Mouse (Mus musculus) cerebellum, adult 9-11 months (tissue): ENCODE results near the gene Mapk8ip2.
"Not testable (repeated sequence)": the region's sequence is repeated elsewhere in the genome, so short reads cannot be mapped to it uniquely, and the experiment has no call there.

ENCODE experiments used
- DNase-seq: peaks from one replicate; pipeline ENCODE4 v3.0.0; 2022

Mapk8ip2 gene

GRCm38 (mm10) chr15:89453865-89454478 is at the start of gene Mapk8ip2:
Gene Mapk8ip2 (plus strand): TSS chr15:89453913.
- peak; percentile 86 for DNase-seq

- no peak for DNase-seq
Measured at GRCm38 (mm10) chr15:89404831-89405623, 48.7 kb upstream of the Mapk8ip2 start.

- DNase-seq = no peak
Measured at GRCm38 (mm10) chr15:89406691-89407090, 47.0 kb upstream of the Mapk8ip2 start.

- DNase-seq = no peak
Measured at GRCm38 (mm10) chr15:89410118-89410517, 43.6 kb upstream of the Mapk8ip2 start, which contains the start of gene Syce3. Gene Syce3 (minus strand): TSS chr15:89410503.

- peak; percentile 39 for DNase-seq
Measured at GRCm38 (mm10) chr15:89415282-89415681, 38.4 kb upstream of the Mapk8ip2 start.

GRCm38 (mm10) chr15:89421938-89422337 is 31.8 kb upstream of the Mapk8ip2 start:
- DNase-seq = peak; percentile 60

GRCm38 (mm10) chr15:89424621-89425020 is 29.1 kb upstream of the Mapk8ip2 start:
- DNase-seq = no peak

- DNase-seq = peak; percentile 40
Measured at GRCm38 (mm10) chr15:89425711-89426121, 28.0 kb upstream of the Mapk8ip2 start, which contains the start of gene Cpt1b. Gene Cpt1b (minus strand): TSS chr15:89425863.

- DNase-seq = peak; percentile 34
Measured at GRCm38 (mm10) chr15:89426716-89427115, 27.0 kb upstream of the Mapk8ip2 start.

GRCm38 (mm10) chr15:89428136-89428790 is 25.4 kb upstream of the Mapk8ip2 start:
- peak; percentile 55 for DNase-seq

- DNase-seq = no peak
Measured at GRCm38 (mm10) chr15:89428821-89429351, 24.8 kb upstream of the Mapk8ip2 start.

GRCm38 (mm10) chr15:89429352-89430221 is 24.1 kb upstream of the Mapk8ip2 start, which contains the start of the genes C730034F03Rik, Gm44502 and Chkb:
Gene C730034F03Rik (plus strand): TSS chr15:89429589.
Gene Gm44502 (minus strand): TSS chr15:89429696.
Gene Chkb (minus strand): TSS chr15:89429908.
- DNase-seq = peak; percentile 96

GRCm38 (mm10) chr15:89430341-89430740 is 23.4 kb upstream of the Mapk8ip2 start:
- DNase-seq = peak; percentile 59

GRCm38 (mm10) chr15:89430771-89431170 is 22.9 kb upstream of the Mapk8ip2 start:
- not testable (repeated sequence) for DNase-seq

GRCm38 (mm10) chr15:89431271-89431670 is 22.4 kb upstream of the Mapk8ip2 start:
- DNase-seq = no peak

- peak; percentile 40 for DNase-seq
Measured at GRCm38 (mm10) chr15:89431806-89432205, 21.9 kb upstream of the Mapk8ip2 start.

- peak; percentile 71 for DNase-seq
Measured at GRCm38 (mm10) chr15:89432946-89433345, 20.8 kb upstream of the Mapk8ip2 start.

- DNase-seq = peak; percentile 33
Measured at GRCm38 (mm10) chr15:89434136-89434535, 19.6 kb upstream of the Mapk8ip2 start.

- no peak for DNase-seq
Measured at GRCm38 (mm10) chr15:89435878-89436277, 17.8 kb upstream of the Mapk8ip2 start.

- peak; percentile 47 for DNase-seq
Measured at GRCm38 (mm10) chr15:89442486-89443070, 11.1 kb upstream of the Mapk8ip2 start.
